Mouse (Mus musculus) kidney, postnatal 10 days (tissue): ENCODE measurements around the gene Cyb561a3.
"Not testable (repeated sequence)": the region's sequence is repeated elsewhere in the genome, so short reads cannot be mapped to it uniquely, and the experiment has no call there.

ENCODE experiments used
- DNase-seq: peaks from one replicate; pipeline ENCODE4 v3.0.0; 2021; ENCODE audit warnings: mixed read lengths

Gene Cyb561a3

DNA sequence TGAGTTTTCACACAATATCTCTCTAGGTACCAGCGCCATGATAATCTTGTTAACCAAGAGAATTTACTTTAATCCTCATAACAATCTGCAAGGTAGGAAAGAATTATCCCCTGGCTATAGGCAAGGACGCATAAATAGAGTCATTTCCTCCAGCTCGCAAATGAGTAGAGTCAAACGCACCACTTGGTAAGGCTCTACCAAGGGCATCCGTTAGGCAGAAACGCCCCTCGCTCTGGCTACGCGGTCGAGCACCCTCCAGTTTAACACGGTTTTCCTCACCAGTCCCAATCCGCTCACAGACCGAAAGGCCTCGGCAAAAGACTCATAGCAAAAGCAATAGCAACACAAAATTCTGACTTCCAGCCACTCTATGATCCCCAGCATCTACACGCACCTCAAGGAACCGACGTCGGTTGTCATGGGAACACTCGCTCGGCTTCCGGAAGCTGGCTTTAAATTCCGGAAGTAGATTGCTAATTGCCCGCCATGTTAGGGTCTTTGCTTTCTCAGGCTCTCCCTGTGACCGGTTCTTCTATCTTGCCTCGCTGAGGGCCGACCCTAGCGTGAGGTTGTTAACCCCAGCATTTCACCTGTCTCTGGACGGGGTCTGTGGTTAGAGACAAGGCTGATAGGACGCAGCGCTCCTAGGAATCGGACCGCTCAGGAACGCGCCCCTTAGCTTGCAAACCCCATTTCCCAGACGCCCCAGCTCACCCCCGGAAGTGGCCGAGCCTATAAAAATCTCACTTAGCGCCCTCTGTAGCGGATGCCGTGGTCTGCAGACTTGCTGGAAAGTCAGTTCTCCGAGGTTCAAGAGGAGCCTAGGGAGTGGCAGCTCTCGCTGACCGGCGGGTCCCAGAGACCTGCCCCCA is at the start of gene Cyb561a3, which contains the start of gene Tmem138:
Gene Cyb561a3 (plus strand): TSS at position 483 of the 872 bp plus-strand sequence.
Gene Tmem138 (minus strand): TSS at position 673 of the 872 bp plus-strand sequence.
- DNase-seq, result peak; percentile 94

- no peak for DNase-seq
These were observed 46.9 kb upstream of the Cyb561a3 start for GRCm38 (mm10) chr19:10530082-10530481.

DNA sequence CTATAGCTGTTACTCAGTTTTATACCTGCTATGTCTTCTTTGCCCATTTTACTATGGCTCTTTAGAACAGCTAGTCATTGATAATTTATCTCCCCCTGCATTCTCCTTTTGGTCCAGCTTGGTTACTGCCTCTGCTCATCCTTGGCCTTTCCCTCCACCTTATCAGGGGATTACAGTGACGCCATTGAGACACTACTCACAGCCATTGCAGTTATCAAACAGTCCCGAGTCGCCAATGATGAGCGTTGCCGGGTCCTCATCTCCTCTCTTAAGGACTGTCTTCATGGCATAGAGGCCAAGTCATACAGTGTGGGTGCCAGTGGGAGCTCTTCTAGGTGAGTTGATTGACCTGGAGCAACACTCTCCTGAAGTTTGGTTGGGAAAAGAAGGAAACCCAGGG is 37.5 kb upstream of the Cyb561a3 start:
- DNase-seq, result no peak

DNA sequence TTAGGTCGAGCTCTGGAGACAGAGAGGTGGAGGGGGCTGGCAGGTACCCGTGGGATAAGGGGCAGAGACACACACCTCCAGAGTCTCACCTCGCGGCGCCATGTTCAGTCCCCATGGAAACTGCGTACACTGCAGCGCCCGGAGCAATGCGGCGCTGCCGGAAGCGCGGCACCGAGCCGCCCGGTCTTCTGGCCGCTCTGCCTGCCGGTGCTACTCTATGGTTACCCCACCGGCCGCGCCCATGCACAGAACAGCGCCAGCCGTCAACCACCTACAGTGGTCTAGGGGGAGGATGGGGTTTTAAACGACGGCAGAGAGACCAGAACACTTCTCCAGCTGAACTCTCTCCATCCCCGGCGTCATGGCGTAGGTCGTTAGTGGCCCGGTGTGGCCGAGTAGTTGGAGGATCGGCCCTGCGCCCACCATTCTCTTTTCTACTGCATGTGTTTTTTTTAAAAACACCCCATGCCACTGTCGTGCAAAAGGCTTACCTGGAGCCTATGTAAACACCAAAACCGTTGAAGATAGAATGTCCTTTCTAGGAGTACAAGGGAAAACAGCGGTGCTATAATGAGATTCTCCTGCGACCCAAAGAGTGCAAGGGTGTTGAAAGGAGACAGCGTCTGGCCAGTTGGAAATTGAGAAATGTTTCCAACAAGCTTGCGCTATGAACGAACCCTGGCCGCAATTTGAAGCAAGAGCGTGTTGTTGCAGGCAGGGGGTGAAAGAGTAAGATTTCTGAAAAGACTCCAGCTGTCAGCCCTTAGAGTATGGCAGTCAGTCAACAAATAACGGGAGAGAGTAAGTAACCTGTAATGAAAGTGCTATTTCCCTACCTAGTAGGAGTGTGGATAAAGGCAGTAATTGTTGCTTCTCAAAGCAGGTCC is 21.1 kb upstream of the Cyb561a3 start, which contains the start of gene Tmem216:
Gene Tmem216 (minus strand): TSS at position 615 of the 887 bp plus-strand sequence.
- peak; percentile 91 for DNase-seq

GRCm38 (mm10) chr19:10557001-10557400 is 20.0 kb upstream of the Cyb561a3 start:
- DNase-seq, result no peak

DNA sequence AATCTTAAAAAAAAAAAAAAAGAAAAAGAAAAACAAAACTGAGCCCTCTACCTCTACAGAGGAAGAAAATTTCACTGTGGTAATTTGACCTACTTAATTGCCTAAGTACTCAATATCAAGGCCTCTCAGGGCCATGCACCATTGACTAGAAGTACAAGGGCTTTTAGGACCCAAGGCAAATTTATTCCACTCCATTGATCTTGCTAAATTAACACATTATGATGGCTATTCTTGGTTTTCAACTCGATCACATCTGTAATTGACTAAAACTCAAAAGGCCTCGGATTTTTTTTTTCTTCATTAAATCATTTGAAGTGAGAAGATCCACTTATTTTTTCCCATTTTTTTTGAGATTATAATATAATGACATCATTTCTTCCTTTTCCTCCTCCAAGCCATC is 19.5 kb upstream of the Cyb561a3 start:
- DNase-seq, result no peak

DNA sequence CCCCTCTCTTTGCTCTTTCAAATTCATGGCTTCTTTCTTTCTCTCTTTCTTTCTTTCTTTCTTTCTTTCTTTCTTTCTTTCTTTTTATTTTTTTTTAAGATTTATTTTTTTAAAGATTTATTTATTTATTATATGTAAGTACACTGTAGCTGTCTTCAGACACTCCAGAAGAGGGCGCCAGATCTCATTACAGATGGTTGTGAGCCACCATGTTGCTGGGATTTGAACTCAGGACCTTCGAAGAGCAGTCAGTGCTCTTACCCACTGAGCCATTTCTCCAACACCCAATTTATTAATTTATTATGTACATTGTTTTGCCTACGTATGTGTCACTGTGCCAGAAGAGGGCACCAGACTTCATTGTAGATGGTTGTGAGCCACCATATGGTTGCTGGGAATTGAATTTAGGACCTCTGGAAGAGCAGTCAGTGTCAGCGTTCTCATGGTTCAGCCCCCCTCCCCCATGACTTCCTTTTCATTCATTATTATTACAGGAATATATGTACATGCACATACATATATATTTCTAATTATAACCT is 19.1 kb upstream of the Cyb561a3 start:
- DNase-seq, result not testable (repeated sequence)

DNA sequence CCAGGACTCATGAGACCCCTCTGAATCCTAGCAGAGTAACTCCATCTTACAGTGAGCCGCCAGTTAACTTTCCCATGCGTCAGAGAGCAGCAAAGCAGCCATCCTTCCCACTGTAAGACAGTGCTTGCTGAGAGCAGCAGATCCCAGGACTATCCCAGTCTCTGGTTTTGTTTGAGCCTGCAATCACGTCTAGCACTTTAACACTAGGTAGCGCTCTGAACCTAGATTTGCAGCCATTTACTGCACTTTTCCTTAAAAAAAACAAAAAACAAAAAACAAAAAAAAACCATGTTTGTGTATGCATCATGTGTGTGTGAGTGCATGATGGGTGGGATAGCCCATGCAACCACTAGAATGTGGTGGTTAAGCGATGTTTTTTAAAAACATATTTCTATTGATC is 16.9 kb upstream of the Cyb561a3 start:
- peak; percentile 30 for DNase-seq

GRCm38 (mm10) chr19:10561558-10562314 is 15.2 kb upstream of the Cyb561a3 start:
- peak; percentile 33 for DNase-seq

DNA sequence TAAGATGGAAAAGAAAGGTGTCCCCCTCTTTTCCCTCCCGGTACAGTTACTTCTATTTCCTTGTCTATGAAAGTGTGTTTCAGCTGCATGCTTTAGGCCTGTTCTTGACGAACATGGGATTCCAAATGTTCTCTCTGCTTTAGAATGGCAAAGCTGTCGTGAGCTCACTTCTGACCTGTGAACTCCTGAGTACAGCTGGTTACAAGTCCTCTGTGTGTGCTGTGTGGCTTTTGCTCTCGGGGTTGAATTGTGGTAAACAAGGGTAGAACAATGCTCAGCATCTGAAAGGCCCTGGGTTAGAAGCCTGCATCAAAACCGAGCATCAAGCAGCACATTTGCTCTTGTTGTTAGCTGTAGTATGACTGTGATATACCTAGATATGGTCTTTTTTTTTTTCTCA is 14.6 kb upstream of the Cyb561a3 start:
- DNase-seq, result no peak

DNA sequence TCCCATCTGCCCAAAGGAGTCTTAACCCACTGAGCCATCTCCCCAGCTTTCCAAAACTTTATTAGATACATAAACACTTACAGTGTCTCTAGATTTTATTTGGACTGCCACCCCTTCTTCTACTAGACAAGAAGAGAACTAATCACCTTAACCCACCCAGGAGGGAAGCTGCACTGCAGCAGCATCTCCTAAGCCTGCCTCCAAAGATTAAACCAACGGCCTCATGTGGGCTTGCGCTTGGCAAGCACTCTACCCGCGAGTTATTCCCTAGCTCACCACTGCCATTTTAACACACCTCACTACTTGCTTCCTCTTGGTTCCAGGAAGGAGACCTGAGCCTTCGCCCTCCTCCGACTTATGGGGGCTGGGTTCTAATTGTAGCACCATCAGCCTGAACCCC is 12.7 kb upstream of the Cyb561a3 start:
- no peak for DNase-seq

GRCm38 (mm10) chr19:10565217-10565616 is 11.8 kb upstream of the Cyb561a3 start:
- DNase-seq, result no peak

DNA sequence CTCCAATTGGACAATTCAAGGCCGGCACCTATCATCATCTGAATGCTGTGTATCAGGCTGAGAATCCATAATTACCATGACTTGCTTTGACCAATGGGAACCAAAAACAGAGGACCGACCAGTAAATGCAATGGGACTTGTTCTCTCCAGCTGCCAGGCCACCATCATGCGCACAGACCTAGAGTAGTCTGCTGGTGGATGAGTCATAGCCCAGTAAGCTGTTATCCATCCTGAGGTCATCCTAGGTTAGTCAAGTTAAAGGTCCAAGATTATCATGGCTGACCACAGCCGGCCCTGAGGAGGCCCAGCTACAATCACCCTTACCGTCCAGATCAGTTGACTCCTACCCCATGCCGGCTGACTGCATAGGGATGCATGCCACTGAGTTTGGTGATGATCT is 7.3 kb upstream of the Cyb561a3 start:
- DNase-seq, result no peak

DNA sequence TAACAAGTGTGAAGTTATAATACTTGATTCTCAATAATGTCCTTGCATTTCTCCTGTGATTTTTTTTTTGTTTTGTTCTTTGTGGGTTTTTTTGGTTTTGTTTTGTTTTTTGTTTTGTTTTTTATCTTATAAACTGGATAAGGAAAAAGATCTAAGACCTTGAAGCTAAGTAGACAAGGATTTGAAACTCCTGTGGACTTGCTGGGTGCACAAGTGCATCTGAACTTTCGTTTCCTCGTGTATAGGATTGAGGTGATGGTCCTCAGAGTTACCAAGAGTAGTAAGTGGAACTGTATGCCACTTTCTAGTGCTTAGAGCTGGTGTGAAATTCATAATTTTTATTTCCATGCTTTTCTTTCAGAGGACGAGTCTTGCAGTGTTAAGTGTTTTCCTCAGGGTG is 3.1 kb downstream of the Cyb561a3 start:
- no peak for DNase-seq

GRCm38 (mm10) chr19:10580761-10581160 is 3.8 kb downstream of the Cyb561a3 start:
- no peak for DNase-seq

DNA sequence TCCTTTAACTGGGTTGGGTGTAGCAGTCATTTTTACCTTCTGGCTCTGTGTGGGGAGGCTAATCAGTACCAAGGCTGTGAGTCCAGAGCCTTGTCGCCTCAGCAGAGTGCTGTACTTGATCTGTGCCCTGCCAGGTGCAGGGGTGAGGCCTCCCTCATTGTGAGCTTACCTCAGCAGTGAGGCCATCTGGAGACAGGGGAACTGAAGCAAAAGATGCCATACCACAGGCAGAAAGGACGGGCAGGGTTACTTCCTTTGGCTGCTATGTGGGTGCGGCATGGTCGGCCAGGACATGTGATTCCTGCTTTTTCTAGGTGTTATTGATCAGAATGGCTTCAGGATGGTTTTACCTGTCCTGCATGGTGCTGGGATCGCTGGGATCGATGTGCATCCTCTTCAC is 5.0 kb downstream of the Cyb561a3 start:
- DNase-seq, result no peak

DNA sequence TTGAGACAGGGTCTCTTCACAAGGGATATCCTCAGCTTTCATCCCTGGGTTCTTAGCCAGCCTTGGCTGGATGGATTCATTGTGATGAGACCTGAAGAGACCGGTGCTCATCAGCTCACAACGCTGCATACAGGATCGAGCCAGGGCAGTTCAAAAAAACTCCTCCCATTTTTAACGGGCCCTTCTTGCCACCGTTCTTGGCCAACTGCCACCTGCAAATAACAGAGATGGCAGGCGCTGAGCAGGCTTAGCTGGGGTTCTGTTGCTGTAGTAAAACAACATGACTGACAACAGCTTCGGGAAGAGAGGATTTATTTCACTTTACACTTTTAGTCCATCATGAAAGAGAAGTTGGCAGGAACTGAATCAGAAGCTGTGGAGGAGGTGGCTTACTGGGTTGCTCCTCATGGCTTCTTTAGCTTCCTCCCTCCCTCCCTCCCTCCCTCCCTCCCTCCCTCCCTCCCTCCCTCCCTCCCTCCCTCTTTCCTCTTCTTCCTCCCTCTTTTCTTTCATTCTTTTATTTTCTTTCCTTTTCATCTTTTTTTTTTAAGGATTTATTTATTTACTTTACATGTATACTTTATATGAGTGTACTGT is 6.7 kb downstream of the Cyb561a3 start:
- DNase-seq, result no peak

DNA sequence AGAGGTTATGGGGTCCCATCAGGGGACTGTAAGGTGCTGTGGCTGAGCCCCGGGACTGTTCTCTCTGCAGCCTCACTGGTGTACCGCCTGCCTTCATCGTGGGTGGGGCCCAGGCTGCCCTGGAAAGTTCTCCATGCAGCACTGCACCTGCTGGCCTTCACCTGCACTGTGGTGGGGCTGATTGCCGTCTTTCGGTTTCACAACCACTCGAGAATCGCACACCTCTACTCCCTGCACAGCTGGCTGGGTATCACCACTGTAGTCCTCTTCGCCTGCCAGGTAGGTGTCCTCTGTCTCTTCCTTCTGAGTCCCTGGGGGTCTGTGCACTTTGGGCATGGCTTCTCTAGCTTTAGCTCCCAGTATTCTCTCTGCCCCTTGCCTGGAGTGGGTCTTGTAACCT is 8.1 kb downstream of the Cyb561a3 start:
- no peak for DNase-seq

DNA sequence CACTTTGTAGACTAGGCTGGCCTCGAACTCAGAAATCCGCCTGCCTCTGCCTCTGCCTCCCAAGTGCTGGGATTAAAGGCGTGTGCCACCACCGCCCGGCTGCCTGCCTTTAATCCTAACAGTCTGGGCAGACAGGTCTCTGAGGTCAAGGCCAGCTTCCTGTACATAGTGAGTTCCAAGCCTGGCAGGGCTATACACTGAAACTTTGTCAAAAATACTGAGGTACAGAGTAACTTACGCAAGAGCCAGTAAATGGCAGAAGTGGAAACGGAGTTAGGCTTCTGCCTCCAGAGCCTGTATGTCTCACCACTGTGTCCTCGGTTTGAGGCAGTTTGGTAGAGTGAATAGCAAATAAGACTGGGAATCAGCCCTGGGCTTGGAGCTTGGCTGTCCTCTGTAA is 10.3 kb downstream of the Cyb561a3 start:
- DNase-seq, result no peak

GRCm38 (mm10) chr19:10589127-10589857 is 12.3 kb downstream of the Cyb561a3 start:
- DNase-seq, result no peak

DNA sequence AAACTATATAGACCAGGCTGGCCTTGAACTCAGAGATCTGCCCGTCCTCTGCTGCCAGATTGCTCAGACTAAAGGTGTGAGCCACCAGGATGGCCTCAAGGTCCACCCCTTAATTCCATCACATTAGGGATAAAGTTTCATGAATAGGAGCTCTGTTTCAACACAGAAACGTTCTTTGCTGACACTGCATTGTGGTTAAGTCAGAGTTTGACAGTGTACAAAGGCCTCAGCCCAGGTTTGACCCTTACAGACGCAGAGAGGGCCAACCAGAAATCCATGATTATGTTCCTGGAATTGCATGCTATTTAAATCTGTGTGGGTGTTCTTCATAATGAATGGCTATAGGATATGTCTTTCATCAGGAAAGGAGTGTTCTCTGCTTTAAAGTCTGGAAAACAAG is 13.3 kb downstream of the Cyb561a3 start:
- no peak for DNase-seq
